ENCODE assay signal across 9 mouse cellular contexts in the genomic region with DNA sequence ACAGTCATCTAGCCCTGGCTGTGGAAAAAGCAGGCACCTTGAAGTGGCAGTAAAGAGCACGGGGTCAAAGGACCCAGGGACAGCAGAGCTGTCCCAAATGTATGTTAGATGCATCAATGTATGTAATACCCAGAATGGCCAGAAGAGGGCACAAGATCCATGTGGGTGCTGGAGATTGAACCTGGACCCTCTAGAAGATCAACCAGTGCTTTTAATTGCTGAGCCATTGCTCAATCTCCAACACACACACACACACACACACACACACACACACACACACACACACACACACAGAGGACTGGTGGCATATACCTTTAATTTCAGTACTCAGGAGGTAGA. TPM values are rescaled to one million over a fixed set of nuclear protein-coding genes. Genes with fewer than 3 reads are reported as not detected.
DNase-seq lines count a peak whose midpoint lies in the region; ATAC-seq and TF ChIP-seq lines count a peak whose summit lies in the region.
"Had no signal": no experiment of that assay in that cellular context is flagged by ENCODE, and none has a peak within 500 bp of the region (broad histone marks: within the 10 kb centered on the region; RNA-seq: fewer than 3 reads in every experiment).

No protein-coding gene starts in this region.

- TF ChIP-seq CTCF in kidney, postnatal 0 days (IDR thresholded peaks at IDR 0.05; ENCODE audit: low read depth), result peak; percentile 66
- TF ChIP-seq CTCF in CH12.LX (conservative IDR thresholded peaks at IDR 0.05 in 1 of 2, IDR thresholded peaks at IDR 0.05 in 1 of 2; ENCODE audit: low read depth in 2 of 2, low read length in 2 of 2), result peak; percentile 70 to 77

- TF ChIP-seq EP300 in CH12.LX (IDR thresholded peaks at IDR 0.05; ENCODE audit: low read length), result no peak

- H3K9me3 ChIP-seq in kidney, postnatal 0 days (replicated peaks; ENCODE audit: low read length), result no peaks in the 10 kb centered on the region
- no peaks in the 10 kb centered on the region for H3K9me3 ChIP-seq in CH12.LX (replicated peaks; ENCODE audit: low read length)
- H3K9me3 ChIP-seq: stomach, embryonic 15.5 days had no signal

- no peak for TF ChIP-seq POLR2A in CH12.LX (IDR thresholded peaks at IDR 0.05; ENCODE audit: low read depth, low read length)

- no peak overlapping the region for H3K4me2 ChIP-seq in kidney, postnatal 0 days (ENCODE audit: low read length)
- H3K4me2 ChIP-seq in CH12.LX (ENCODE audit: insufficient read depth, low read depth, poor library complexity, severe bottlenecking), result no peak overlapping the region
- H3K4me2 ChIP-seq: stomach, embryonic 15.5 days had no signal

- dilution Hi-C loops in CH12.LX (cut with MboI; ENCODE audit: extremely low pct_ligation_motif_present, extremely low pct_unique_long_range_greater_than_20kb, low sequenced_read_pairs), result no loop called here

- no peaks in the 10 kb centered on the region for H3K4me1 ChIP-seq in kidney, postnatal 0 days (replicated peaks; ENCODE audit: insufficient read depth, low read length)
- H3K4me1 ChIP-seq in CH12.LX (ENCODE audit: control insufficient read depth in 1 of 2, insufficient read depth in 2 of 2), result peaks cover 0 to 21% of the 10 kb centered on the region in 2 experiments; a peak in 2 of 4 replicates
- H3K4me1 ChIP-seq: stomach, embryonic 15.5 days had no signal

- no peak for ATAC-seq in kidney, postnatal 0 days (replicated peaks; ENCODE audit: low FRiP score, low read depth)
- peak; percentile 82 for ATAC-seq in erythroblast, adult 5-6 weeks (replicated peaks; ENCODE audit: low FRiP score, poor library complexity, severe bottlenecking)

- peak; percentile 56 for TF ChIP-seq RAD21 in CH12.LX (IDR thresholded peaks at IDR 0.05; ENCODE audit: low read depth, low read length)

- WGBS in kidney, postnatal 0 days, result 23% methylated on average over 1 of the region's 1 CpGs

- no peak overlapping the region for H3K27ac ChIP-seq in kidney, postnatal 0 days
- no peak overlapping the region for H3K27ac ChIP-seq in CH12.LX (ENCODE audit: insufficient read depth, low read depth)
- H3K27ac ChIP-seq: stomach, embryonic 15.5 days had no signal

- in situ Hi-C loops in CH12.LX (cut with MboI; ENCODE audit: low pct_ligation_motif_present, low pct_unique_long_range_greater_than_20kb, low sequenced_read_pairs), result loop anchor here (25.0 kb wide), 1 partner anchor 204 kb away; no protein-coding TSS in a partner anchor

- no peak overlapping the region for H3K9ac ChIP-seq in kidney, postnatal 0 days (ENCODE audit: low read depth, low read length)
- no peak overlapping the region for H3K9ac ChIP-seq in CH12.LX (ENCODE audit: insufficient read depth, low read depth)
- H3K9ac ChIP-seq: stomach, embryonic 15.5 days had no signal

- peak; percentile 38 for DNase-seq in kidney, postnatal 0 days (ENCODE audit: low spot score)
- no peak for DNase-seq in kidney, adult 11 months
- DNase-seq in A20 (ENCODE audit: low read depth, low spot score) (peak; percentile 76), CH12.LX (ENCODE audit: extremely low read depth) (peak; percentile 66)
- peak; percentile 65 for DNase-seq in splenic B cell, adult 2 months (ENCODE audit: low read depth, low spot score)
- no peak for DNase-seq in heart, adult 9 months (ENCODE audit: low spot score in 2 of 2)
- no peak for DNase-seq in left cerebral cortex, postnatal 36 days (ENCODE audit: low spot score in 2 of 2)

- intact Hi-C loops in left cerebral cortex, postnatal 36 days (cut with DNase I), result no loop called here

- no peaks in the 10 kb centered on the region for H3K79me2 ChIP-seq in CH12.LX (replicated peaks; ENCODE audit: control insufficient read depth, extremely low read depth, insufficient read depth, poor library complexity, severe bottlenecking)

- no peak overlapping the region for H3K4me3 ChIP-seq in kidney, postnatal 0 days (replicated peaks; ENCODE audit: low read depth, low read length)
- H3K4me3 ChIP-seq in CH12.LX (replicated peaks in 1 of 3; ENCODE audit: low read depth in 2 of 3, low read length in 2 of 3, poor library complexity in 1 of 3), result no peak overlapping the region
- H3K4me3 ChIP-seq: stomach, embryonic 15.5 days had no signal

- H3K27me3 ChIP-seq in kidney, postnatal 0 days (ENCODE audit: insufficient read depth, low read length), result no peaks in the 10 kb centered on the region
- no peaks in the 10 kb centered on the region for H3K27me3 ChIP-seq in CH12.LX (replicated peaks)
- H3K27me3 ChIP-seq in splenic B cell, adult 2 months (ENCODE audit: control insufficient read depth, insufficient read depth, low read length, poor library complexity, severe bottlenecking), result no peaks in the 10 kb centered on the region
- H3K27me3 ChIP-seq: stomach, embryonic 15.5 days had no signal

- no peaks in the 10 kb centered on the region for H3K36me3 ChIP-seq in kidney, postnatal 0 days (ENCODE audit: insufficient read depth, low read length)
- no peaks in the 10 kb centered on the region for H3K36me3 ChIP-seq in CH12.LX (replicated peaks in 1 of 2; ENCODE audit: control insufficient read depth in 1 of 2, insufficient read depth in 1 of 2, low read length in 1 of 2)
- H3K36me3 ChIP-seq in splenic B cell, adult 2 months (ENCODE audit: control insufficient read depth, insufficient read depth, low read length, poor library complexity, severe bottlenecking), result no peaks in the 10 kb centered on the region
- H3K36me3 ChIP-seq: stomach, embryonic 15.5 days had no signal

TF ChIP-seq in CH12.LX, 34 proteins besides CTCF, POLR2A, EP300 and RAD21:
- TF ChIP-seq SMC3 (IDR thresholded peaks at IDR 0.05; ENCODE audit: low read depth, low read length) (peak; percentile 45), JUN (IDR thresholded peaks at IDR 0.05; ENCODE audit: insufficient read depth, low read depth, low read length) (no peak), KAT2A (IDR thresholded peaks at IDR 0.05; ENCODE audit: insufficient replicate concordance, low read length) (no peak), ZKSCAN1 (IDR thresholded peaks at IDR 0.05; ENCODE audit: borderline replicate concordance, low read depth, low read length) (no peak), ETS1 (conservative IDR thresholded peaks at IDR 0.05; ENCODE audit: low read depth, low read length) (no peak)

RNA-seq across cellular contexts. Expression of a gene that starts 34.6 kb away (rescaled TPM):
- 71.9 and 76.8 TPM in 2 replicates for polyA plus RNA-seq in kidney, postnatal 0 days (2015; fragmentation: Nextera tagmentation; extraction: Ambion mirVana)
- total RNA-seq in CH12.LX (2012; rRNA removed), result 16.7 and 22.2 TPM in 2 replicates
- 18.9 and 21.9 TPM in 2 replicates for total RNA-seq in CH12.LX (2014; rRNA removed)
- polyA plus RNA-seq in CH12.LX (2012; ENCODE audit: insufficient read length, low read depth), result 9.5 and 10.3 TPM in 2 replicates
- total RNA-seq in erythroblast, adult 5-6 weeks (2015; ENCODE audit: low replicate concordance), result 9.4 TPM in 1 of 2 replicates, not detected in the other
- 1.4 and 7.4 TPM in 2 replicates for total RNA-seq in erythroblast, adult 5-6 weeks (2017; ENCODE audit: low replicate concordance)
- 10 to 100 TPM; 54.5 to 63.2 TPM for total RNA-seq in left cerebral cortex, postnatal 36 days (2021)

Comparison
In these comparisons a context has a peak if more than half of its experiments do, and no peak if none do; other contexts are left out.
1. DNase-seq: peak in kidney, postnatal 0 days (single experiment), A20 (single experiment), CH12.LX (single experiment) and splenic B cell, adult 2 months (single experiment); none in kidney, adult 11 months (single experiment), heart, adult 9 months (0 of 2) and left cerebral cortex, postnatal 36 days (0 of 2).